Mouse (Mus musculus): ENCODE measurements at regions not wholly inside any gene's neighbourhood (a gene's known extent, or its start where the extent isn't known, plus 50 kb on each side); places are given as distances from the start of the nearest gene placed in this dataset.
"Not testable (repeated sequence)": the region's sequence is repeated elsewhere in the genome, so short reads cannot be mapped to it uniquely, and the experiment has no call there.

GRCm38 (mm10) chr2:17898780-17899179 is 98.0 kb downstream of the H2al2a start:
- DNase-seq (ENCODE audit: low read depth, low spot score), result no peak

GRCm38 (mm10) chr2:17896036-17896435 is 100.7 kb downstream of the H2al2a start:
- DNase-seq (ENCODE audit: low read depth, low spot score), result no peak

- DNase-seq (ENCODE audit: low read depth, low spot score), result not testable (repeated sequence)
Observed at GRCm38 (mm10) chr2:17892661-17893060, 104.1 kb downstream of the H2al2a start.

- no peak for DNase-seq (ENCODE audit: low read depth, low spot score)
Observed at GRCm38 (mm10) chr2:17887699-17888098, 109.1 kb downstream of the H2al2a start.

- DNase-seq (ENCODE audit: low read depth, low spot score), result no peak
Observed at GRCm38 (mm10) chr2:17882389-17882788, 114.4 kb downstream of the H2al2a start.

GRCm38 (mm10) chr2:17880800-17881717 is 115.7 kb downstream of the H2al2a start:
- DNase-seq (ENCODE audit: low read depth, low spot score), result no peak

GRCm38 (mm10) chr2:17877901-17878300 is 118.9 kb downstream of the H2al2a start:
- DNase-seq (ENCODE audit: low read depth, low spot score), result no peak

- no peak for DNase-seq (ENCODE audit: low read depth, low spot score)
Observed at GRCm38 (mm10) chr2:17876942-17877341, 119.8 kb downstream of the H2al2a start.

GRCm38 (mm10) chr2:17876155-17876554 is 120.6 kb downstream of the H2al2a start:
- DNase-seq (ENCODE audit: low read depth, low spot score), result no peak

GRCm38 (mm10) chr2:17870562-17870961 is 126.2 kb downstream of the H2al2a start:
- no peak for DNase-seq (ENCODE audit: low read depth, low spot score)

- DNase-seq (ENCODE audit: low read depth, low spot score), result no peak
Observed at GRCm38 (mm10) chr2:17868145-17868544, 128.6 kb downstream of the H2al2a start.

GRCm38 (mm10) chr2:17867341-17867740 is 129.4 kb downstream of the H2al2a start:
- DNase-seq (ENCODE audit: low read depth, low spot score), result no peak

- no peak for DNase-seq (ENCODE audit: low read depth, low spot score)
Observed at GRCm38 (mm10) chr2:17861765-17862495, 130.7 kb upstream of the Nebl start.

- DNase-seq (ENCODE audit: low read depth, low spot score), result no peak
Observed at GRCm38 (mm10) chr2:17860922-17861559, 129.8 kb upstream of the Nebl start.

GRCm38 (mm10) chr2:17859234-17859633 is 128.0 kb upstream of the Nebl start:
- no peak for DNase-seq (ENCODE audit: low read depth, low spot score)

- DNase-seq (ENCODE audit: low read depth, low spot score), result no peak
Observed at GRCm38 (mm10) chr2:17858326-17858725, 127.1 kb upstream of the Nebl start.

GRCm38 (mm10) chr2:17855566-17856264 is 124.5 kb upstream of the Nebl start:
- DNase-seq (ENCODE audit: low read depth, low spot score), result no peak

GRCm38 (mm10) chr2:17854088-17854487 is 122.8 kb upstream of the Nebl start:
- DNase-seq (ENCODE audit: low read depth, low spot score), result no peak

GRCm38 (mm10) chr2:17853500-17854011 is 122.3 kb upstream of the Nebl start:
- DNase-seq (ENCODE audit: low read depth, low spot score), result no peak

- no peak for DNase-seq (ENCODE audit: low read depth, low spot score)
Observed at GRCm38 (mm10) chr2:17852740-17853499, 121.7 kb upstream of the Nebl start.

- no peak for DNase-seq (ENCODE audit: low read depth, low spot score)
Observed at GRCm38 (mm10) chr2:17850741-17851140, 119.5 kb upstream of the Nebl start.

Data from brain, embryonic 18.5 days (tissue).